Mouse (Mus musculus): ENCODE results near the gene Tyro3.

DNA sequence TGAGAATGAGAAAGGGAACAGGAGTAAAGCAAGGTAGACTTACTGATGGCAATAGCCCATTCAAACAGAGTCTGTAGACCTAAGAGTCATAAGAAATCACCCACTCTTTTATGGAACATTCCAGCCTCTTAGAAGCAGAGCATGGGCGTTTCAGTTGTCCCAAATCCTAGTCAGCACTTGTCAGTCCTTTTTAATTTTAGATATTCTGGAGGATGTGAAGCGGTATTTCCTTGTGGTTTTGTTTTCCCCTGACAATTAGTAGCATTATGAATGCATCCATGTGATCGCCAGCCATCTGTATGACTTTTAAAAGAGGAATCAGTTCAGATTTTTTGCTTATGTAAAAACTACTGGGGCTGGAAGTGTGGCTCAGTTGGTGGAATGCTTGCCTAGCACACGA lies 67.0 kb downstream of the Tyro3 start:
- no peak for TF ChIP-seq CTCF (conservative IDR thresholded peaks at IDR 0.05; ENCODE audit: insufficient read depth, insufficient read length, low read depth, low read length)
- no peak for TF ChIP-seq POLR2A (IDR thresholded peaks at IDR 0.05; ENCODE audit: low read depth, low read length)
